Mouse (Mus musculus) thymus, adult 2 months (tissue): ENCODE data around the gene C130050O18Rik.

Experiments used
- CTCF ChIP-seq: fragments of 200-500 bp; IDR thresholded peaks from 2 replicates; pipeline ENCODE4 v1.5.1; 2012; ENCODE audit warnings: mild to moderate bottlenecking, control low read depth, low read length, moderate library complexity, borderline replicate concordance; ENCODE audit not compliant: control insufficient read depth, poor library complexity, insufficient read depth; ENCODE audit errors: extremely low read depth
- POLR2A ChIP-seq: fragments of 200-500 bp; IDR thresholded peaks from 2 replicates; pipeline ENCODE4 v1.6.1; 2012; ENCODE audit warnings: mild to moderate bottlenecking, low read length, control low read depth, moderate library complexity; ENCODE audit not compliant: control insufficient read depth, poor library complexity, insufficient read depth; ENCODE audit errors: extremely low read depth

DNA sequence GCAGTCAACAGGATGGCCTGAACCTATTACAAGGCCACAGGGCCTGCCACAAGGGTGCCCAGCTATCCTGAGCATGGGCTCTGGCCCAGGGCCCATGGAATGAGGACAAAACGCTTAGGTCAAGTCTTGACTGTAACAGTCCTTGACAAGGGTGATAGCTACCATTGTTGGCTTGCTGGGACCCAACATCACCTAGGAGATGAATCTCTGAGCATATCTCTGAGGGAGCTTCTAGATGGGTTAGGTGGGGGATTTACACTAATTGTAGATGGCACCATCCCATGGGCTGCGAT lies 36.6 kb downstream of the C130050O18Rik start:
- TF ChIP-seq POLR2A, result no peak
- no peak for TF ChIP-seq CTCF
